Mouse (Mus musculus) Muller cell, postnatal 12 days (primary cell): Measurements from ENCODE around the gene Snrpa.

Experiments
- DNase-seq: peaks from one replicate; pipeline ENCODE4 v3.0.0-alpha.2; 2015; ENCODE audit errors: inconsistent ontology term

Snrpa gene

DNA sequence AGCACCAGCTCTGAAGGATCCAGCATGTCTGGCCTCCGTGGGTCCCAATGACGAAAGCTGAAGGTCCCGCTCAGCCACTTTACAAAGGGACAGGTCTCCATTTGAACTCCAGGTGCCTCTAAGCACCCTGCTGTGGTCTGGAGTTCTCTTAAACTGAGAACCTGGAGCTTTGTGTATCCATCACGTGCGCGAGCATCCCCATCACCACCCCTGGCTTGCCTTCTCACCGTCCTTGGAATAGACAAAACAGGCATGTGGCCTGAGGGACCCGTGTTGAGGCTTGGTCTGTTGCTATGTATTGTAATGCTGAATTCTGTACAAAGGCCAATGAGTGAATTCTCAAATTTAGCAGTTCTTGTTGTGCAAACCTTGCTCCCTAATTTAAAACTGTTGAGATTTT lies 2.7 kb upstream of the Snrpa start:
- no peak for DNase-seq

DNA sequence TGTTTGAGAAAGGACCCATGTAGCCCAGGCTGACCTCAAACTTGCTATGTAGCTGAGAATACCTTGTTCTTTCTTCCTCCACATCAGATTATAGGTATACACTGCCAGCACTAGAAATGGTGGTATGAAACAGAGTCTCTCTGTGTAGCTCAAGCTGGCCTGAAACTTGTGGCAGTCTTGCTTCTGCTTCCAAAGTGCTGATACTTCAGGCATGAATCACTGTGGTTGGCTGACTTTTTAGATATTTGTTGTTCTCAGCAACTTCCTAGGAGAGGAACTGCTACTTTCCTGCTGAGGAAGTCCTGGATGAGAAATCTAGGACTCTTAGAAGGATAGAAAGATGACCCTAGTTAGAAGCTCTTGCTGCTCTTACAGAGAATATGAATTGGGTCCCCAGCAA lies 2.3 kb upstream of the Snrpa start:
- DNase-seq: peak; percentile 39

DNA sequence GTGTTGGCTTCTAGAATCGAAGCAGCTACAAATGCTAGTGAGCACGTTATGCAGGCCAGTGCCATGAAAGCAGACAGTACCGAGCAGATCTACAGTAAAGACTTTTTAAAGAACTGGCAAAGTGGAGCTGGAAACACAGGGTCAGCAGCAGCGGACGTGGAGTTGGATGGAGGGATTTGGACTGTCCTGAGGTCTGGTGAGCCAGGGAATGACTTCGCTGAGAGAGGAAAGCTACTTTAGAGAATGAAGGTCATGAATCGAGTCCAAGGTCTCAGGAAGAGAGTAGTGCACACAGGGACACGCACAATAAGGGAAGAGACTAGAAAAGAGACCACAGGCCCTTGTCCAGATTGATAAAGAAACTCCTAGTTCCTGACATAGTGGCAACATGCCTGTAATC lies 1.6 kb upstream of the Snrpa start:
- DNase-seq: no peak

DNA sequence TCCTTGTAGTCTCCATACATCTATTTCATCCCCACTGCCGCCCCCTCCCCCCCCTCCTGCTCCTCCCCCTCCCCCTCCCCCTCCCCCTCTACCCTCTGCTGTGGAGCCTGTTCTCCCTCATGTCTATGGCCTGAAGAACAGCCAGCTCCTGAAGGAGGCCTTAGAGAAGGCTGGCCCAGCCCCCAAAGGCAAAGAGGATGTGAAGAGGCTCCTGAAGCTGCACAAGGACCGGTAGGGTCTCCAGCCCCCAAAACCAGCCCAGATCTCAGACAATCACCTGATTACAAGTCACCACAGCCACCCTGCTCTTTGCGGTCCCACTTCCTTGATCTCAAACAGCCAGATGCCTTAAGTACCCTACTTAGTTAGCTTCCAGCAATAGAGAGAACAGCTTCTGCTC lies 1.1 kb upstream of the Snrpa start:
- DNase-seq: no peak

DNA sequence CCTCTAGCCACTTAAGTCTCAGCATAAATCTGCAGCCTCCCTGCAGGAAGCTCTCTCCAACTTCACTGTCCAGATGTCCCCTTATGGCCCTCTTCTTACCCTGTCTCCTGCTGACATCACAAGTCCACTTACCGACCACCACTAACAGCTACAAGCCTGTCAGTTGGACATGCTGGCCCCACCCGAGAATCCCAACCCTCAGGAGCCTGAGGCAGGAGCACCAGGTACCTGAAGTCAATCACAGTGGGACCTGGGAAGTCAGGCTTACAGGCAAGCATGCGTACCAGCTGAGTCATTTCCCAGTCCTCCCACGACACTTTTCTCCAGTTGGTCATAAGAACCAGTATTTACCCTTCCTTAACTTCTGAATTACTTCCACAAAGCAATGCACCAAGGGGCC lies 2.3 kb downstream of the Snrpa start:
- no peak for DNase-seq

DNA sequence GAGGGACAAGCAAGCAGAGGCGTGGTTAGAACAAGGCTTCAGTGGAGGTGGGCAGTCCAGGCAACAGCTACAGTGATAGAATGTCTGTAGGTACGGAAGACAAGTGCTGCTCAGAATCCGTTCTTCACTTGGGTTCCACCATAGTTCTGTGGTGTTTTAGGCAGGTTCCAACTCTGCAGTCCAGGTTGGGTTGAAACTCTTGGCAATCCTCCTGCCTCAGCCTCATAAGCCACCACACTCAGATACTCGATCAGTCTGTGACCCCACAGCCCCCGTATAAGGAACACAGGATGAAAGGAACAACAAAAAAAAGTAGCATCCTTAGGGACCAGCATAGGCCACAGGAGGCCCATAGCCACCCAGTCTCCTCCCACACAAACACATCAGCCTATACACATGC lies 3.6 kb downstream of the Snrpa start:
- DNase-seq: no peak

DNA sequence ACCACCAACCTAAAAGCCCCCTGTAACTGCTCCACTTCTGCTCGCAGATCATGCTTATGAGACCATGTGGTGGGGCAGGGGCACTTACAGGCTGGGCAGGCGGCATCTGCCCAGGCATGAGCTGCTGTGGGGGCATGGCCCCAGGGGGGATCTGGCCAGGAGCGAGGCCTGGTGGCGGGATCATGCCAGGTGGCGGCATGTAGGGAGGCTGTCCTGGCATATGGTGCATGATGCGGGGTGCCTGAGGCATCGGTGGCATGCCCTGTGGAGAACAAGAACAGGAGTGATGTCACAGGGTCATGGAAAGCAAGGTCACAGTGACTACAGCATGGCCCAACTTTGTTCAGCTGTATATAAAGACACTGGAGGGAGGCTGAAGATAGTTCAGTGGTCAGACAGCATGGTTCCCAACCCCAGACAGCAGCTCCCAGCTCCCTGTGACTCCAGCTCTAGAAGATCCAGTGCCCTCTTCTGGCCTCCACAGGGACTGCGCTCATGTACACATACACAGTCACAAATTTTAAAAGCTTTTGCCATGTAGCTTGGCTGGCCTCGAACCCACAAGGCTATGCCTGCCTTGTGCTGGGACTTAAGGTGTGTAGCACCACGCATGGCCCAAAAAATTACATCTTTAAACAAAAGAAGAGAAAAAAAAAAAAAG lies 6.7 kb downstream of the Snrpa start:
- no peak for DNase-seq

DNA sequence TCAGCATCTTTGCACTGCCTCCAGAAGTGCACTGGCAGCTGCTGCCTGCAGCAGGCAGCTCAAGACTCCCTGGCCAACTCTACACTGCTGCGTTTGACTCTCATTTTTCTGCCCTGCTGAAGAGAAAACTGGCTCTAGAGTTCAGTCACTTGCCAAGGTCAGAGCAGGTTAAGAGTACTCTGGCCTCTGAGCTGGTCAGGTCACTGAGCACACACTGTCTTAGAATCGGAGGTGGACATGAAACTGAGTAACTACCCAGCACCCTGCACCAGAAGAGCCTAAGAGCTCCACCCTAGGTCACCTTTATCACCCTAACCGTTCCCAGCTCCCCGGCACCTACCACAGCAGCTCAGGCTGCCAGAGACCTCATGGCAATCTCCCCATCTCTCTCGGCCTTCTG lies 10.1 kb downstream of the Snrpa start:
- DNase-seq: no peak

DNA sequence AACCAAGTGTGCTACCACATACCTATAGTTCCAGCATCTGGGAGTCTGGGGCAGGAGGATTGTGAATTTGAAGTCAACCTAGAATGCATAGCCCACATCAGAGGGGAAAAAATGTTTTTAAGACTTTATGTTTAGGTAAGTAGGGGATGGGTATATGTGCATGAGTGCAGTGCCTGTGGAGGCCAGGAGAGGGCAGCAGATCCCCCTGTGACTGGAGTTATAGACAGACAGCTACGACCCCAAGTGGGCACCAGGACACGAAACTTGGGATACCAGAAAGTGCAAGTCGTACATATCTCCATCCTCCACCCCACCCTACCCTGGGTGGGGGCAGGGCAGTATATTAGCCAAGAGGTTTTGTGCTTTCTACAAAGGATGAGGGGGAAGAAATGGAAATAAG lies 11.1 kb downstream of the Snrpa start:
- peak; percentile 25 for DNase-seq

DNA sequence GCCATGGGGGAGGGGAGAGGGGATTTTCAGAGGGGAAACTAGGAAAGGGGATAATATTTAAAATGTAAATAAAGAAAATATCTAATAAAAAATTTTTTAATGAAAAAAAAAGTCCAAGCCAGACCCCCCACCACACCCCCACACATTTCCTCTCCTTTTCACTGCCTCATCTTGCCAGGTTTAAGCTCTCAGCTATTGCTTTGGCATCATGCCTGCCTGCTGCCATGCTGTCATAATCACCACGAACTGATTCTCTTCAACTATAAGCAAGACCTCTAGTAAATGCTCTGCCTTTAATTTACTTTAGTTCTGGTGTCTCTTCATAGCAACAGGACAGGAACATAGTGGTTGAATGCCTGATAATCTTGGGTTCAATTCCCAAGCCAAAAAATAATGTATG lies 13.6 kb downstream of the Snrpa start:
- no peak for DNase-seq

DNA sequence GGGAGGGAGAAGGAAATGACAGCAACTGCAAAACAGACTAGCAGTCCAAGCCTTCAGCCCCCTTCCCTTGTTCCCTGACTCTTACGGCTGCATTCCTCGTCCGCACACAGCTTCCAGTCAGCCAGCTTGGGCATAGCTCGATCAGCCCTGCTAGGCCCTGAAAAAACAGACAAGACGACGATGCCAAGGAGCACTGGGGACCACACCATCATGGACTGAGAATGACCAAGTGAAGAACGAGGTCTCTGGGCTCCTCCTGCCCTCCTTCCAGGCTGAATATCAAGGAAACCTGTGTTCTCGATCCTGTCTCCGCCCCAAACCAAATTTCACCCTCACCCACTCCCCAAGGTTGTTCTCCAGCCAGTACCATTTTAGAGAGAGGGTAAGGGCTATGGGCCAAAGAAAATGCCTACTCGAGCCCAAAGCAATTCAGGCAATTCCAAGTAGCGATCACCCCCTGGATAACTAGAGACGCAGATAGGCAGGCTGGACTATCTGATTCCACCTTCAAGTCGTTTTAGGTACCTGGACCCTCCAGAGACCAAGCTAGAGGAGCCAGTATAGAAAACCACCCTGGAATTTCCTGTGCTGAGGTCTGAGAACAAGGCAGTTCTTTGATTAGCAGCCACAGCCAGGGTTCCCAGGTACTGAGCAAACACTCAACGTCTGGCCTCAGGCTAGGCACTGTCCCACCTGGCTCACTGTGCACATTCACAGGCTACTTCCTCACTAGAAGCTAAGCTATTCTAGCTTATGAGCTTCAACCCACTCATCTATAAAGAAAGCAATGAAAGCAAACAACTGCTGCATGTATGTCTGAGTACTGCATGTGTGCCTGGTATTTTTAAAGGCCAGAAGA lies 15.0 kb downstream of the Snrpa start, which contains the start of the genes Gm21983 and Mia:
Gene Gm21983 (minus strand): TSS at position 250 of the 859 bp plus-strand sequence.
Gene Mia (minus strand): TSS at position 321 of the 859 bp plus-strand sequence.
- no peak for DNase-seq

DNA sequence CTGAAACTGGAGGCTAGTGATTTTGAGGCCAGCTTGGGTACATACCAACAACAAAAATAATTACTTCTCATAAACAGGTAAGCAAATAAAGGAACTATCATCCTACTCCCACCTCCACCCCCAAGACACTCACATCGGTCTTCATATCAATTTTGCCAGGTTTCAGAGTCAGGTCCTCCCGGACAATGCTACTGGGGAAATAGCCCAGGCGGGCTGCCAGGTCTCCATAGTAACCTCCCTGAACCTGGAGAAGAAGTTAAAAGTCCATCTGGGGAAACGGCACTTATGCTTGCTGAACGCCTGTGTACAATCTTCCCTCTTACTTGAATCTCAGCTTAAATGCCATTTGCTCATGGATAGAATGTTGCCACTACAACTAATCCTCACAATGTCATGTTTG lies 16.0 kb downstream of the Snrpa start:
- no peak for DNase-seq

DNA sequence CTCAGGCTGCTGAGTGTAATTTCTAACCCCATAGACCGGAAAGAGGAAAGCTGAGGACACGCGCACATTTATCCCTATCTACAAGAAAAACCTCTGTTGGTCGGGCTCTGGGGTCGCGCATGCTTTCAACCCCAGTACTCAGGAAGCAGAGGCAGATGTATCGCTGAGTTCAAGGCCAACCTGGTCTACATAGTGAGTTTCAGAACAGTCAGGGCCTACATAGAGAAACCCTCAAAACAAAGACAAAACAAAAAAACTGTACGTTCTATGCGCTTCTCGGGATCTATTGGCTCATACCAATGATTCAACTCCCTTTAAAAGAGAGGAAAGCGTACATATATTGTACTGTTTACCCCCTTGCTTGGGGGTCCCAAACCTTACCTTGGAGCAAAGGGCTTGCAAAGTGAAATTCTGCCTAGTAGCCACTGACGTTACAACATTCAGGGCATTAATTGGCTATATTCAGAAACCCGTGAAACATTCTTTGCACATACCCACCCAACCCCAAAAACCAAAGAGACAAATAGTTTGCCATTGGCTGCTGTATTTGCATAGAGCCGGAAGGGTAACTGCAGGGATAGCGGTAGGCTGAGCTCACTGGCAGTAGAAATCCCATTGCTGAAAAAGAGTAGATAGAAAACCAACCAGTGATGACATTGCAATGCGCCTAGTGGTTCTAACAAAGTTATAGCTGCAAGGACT lies 16.7 kb downstream of the Snrpa start:
- peak; percentile 16 for DNase-seq

DNA sequence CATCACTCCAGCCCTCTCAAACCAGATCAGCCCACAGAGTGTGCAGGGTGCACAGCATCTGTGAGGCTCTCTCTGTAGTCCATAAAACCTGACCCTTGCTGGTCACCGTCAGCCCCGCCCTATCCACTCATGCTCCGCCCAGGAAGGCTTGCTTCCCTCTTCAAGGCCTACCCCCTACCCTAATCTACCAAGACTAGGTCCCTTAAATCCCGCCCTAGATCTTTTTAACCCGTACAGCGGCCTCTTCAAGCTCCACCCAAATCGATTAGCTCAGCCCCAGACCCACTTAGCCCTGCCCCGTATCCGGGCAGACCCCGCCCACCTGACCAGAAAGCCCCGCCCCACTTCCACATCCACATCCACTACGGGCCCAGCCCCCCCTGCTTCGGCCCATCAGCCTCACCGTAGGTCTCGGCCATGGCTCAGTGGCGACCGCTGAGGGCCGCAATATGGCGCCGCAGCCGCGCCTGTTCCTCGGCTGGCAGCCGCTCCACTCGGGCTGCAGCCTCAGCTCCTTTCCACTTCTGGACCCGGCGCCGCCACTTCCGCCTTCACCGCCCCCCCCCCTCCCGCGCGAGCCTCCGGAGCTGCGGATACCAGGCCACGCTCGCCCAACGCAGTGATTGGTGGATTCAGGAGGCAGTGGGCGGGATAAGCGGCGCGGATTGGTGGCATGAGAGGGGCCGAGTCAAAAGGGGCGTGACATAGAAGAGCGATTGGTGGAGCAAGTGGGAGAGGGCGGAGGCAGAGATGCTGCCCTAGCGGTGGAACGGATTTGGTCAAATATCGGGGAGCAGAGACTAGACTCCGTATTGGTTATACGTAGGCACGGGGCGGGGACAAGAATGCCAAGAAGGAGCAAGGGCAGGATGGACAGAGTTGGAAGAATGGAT lies 17.5 kb downstream of the Snrpa start, which contains the start of gene Rab4b:
Gene Rab4b (minus strand): TSS at position 573 of the 893 bp plus-strand sequence.
- peak; percentile 99 for DNase-seq

DNA sequence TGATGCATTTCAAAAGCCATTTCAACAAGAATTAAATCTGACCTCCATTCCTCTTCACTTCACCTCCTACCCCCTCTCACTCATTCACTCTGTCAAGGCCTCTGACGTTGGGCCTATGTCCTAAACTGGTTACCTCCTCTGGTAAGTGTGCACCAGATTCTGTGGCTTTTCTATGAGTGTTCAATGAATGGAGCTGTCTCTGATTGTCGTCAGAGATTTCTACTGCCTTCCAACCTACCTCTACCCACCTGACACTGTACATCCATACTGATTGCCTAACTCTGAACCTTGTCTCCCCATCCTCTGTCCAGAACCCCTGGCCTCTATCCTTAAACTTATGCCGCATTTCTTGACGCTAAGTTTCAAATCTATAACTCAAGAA lies 18.1 kb downstream of the Snrpa start:
- no peak for DNase-seq

DNA sequence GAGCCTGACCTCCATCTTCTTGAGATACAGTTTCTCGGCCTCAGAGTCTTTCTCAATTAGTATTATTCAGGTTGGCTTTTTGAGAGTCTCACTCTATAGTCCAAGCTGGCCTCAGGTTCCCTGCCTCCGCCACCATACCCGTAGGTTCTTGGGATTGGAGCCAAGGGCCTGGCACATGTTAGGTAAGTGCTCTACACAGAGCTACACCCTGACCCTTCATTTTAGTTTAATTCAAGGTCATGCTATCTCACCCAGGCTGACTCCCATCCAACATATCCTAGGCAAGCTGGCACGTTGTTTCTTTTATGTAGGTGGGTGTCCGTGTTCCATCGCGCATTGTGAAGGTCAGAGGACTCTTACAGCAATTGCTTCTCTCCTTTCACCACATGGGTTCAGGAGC lies 21.2 kb downstream of the Snrpa start:
- DNase-seq: no peak

DNA sequence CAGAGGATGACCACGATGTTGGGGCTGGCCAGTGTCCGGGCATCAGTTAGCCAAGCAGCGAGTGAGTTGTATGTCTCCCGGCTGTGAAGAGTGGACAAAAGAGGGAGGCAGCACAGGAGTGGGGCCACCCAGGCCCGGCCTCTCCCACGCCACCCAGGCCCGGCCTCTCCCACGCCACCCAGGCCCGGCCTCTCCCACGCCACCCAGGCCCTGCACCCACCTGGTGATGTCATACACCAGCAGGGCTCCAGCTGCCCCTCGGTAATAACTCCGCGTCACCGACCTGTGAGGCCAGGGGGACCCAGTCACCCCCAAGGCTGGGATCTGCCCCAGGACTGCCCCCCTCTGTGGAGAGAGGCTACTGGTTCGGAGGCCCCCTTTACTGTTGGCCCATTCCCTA lies 21.6 kb downstream of the Snrpa start:
- DNase-seq: no peak

DNA sequence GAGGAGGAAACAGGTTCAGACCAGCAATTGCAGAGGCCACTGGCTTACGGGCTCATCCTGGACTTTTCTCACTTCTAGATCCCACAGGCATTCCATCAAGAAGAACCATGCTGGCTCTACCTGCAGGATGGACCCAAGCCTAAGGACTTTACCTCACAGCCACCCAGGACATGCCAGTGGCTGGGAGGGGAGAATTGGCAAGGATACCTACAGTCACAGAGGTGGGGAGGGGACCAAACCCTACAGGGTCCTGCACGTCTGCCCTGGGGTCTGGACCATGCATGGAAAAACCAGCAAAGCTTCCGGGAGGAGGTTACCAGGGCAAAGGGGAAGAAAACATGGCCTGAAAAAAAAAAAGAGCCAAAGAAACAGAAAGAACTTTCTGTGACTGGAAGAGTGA lies 25.1 kb downstream of the Snrpa start:
- no peak for DNase-seq

DNA sequence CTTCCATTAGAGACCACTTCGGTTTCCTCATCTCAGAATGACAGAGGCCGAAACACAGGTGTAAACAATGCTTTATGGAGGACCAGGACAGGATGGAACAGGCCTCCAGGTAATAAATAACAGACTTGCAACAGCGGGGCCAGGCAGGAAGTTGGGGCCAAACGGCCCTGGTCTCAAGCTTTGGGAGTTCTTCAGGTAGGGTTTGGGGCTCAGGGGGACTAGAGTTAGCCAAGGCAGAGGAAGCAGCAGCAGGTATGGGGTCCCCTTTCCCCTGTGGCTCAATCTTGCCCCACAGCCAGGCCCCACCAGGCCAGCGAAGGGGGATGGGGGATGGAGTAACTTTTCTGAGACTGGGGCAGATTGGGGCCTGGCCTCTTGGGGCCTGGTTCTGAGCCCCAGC lies 27.7 kb downstream of the Snrpa start:
- DNase-seq: no peak

DNA sequence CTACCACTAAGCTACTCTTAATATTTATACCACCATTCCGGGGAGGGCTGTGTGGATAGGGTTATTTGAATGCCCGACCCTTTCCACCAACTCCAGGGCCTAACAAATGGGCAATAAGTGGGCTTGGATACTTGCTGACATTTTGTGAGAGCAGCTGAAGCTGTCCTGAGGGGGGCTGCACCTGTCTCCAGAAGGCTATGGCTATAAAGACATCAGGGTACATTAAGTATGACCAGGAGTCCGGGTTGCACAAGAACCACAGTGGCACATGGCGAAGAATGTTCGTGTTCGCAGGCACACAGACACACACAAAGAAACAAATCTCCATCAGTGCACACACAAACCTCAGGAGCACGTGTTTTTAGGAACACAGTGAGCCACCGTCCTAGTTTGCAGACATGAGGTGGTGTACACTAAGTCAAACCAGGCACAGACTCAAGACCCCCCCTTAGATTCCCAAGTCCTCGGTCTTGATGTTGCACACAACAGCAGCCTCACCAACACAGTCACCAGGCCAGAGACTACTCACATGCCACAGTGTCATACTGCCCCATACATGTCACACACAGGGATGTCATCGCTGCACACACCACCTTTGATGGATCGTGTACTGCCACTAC lies 28.5 kb downstream of the Snrpa start:
- DNase-seq: no peak
